ENCODE assay signal across 8 mouse cellular contexts in genomic region chr3:92510786-92511185, GRCm38 (mm10). TPM values are rescaled to one million over a fixed set of nuclear protein-coding genes. Genes with fewer than 3 reads are reported as not detected.
DNase-seq lines count a peak whose midpoint lies in the region; ATAC-seq lines count a peak whose summit lies in the region.

No protein-coding gene starts in this region.

- no peak overlapping the region for H3K27ac ChIP-seq in hindbrain, embryonic 14.5 days

- no peak overlapping the region for H3K4me2 ChIP-seq in hindbrain, embryonic 14.5 days (replicated peaks)

- H3K27me3 ChIP-seq in hindbrain, embryonic 14.5 days (ENCODE audit: control insufficient read depth, insufficient read depth, low read length) = no peaks in the 10 kb centered on the region

- H3K36me3 ChIP-seq in hindbrain, embryonic 14.5 days (replicated peaks; ENCODE audit: control insufficient read depth, insufficient read depth) = no peaks in the 10 kb centered on the region

- H3K4me3 ChIP-seq in hindbrain, embryonic 14.5 days (replicated peaks; ENCODE audit: low read length) = no peak overlapping the region

- H3K9ac ChIP-seq in hindbrain, embryonic 14.5 days = no peak overlapping the region

- H3K4me1 ChIP-seq in hindbrain, embryonic 14.5 days (replicated peaks; ENCODE audit: control insufficient read depth, insufficient read depth, low read length) = no peaks in the 10 kb centered on the region

- peak; percentile 23 for DNase-seq in kidney, adult 18-20 months
- DNase-seq in kidney, adult 11 months = no peak
- DNase-seq in 3T3-L1 (ENCODE audit: low read depth, low spot score) (peak; percentile 81), ZHBTc4 (ENCODE audit: low read depth, low spot score) (peak; percentile 51)
- DNase-seq in hindbrain, embryonic 14.5 days (ENCODE audit: low spot score) = peak; percentile 30
- DNase-seq in retina, adult 2 months (ENCODE audit: low read depth, low spot score) = peak; percentile 2
- DNase-seq in frontal cortex, postnatal 10 days (ENCODE audit: low spot score in 2 of 2) = no peak
- DNase-seq in layer of hippocampus, adult 9-11 months = no peak

- no peak for ATAC-seq in hindbrain, embryonic 14.5 days (ENCODE audit: low FRiP score)

- no peaks in the 10 kb centered on the region for H3K9me3 ChIP-seq in hindbrain, embryonic 14.5 days (ENCODE audit: control insufficient read depth, low read length)

RNA-seq across cellular contexts. Expression of gene Sprr4, which starts 10.5 kb away (rescaled TPM):
- not detected in 2 replicates for polyA plus RNA-seq in hindbrain, embryonic 14.5 days (2014; fragmentation: Nextera tagmentation; extraction: Ambion mirVana)

RNA-seq across cellular contexts. Expression of gene 2310046K23Rik, which starts 23.5 kb away (rescaled TPM):
- polyA plus RNA-seq in hindbrain, embryonic 14.5 days (2014; fragmentation: Nextera tagmentation; extraction: Ambion mirVana) = not detected in 2 replicates

RNA-seq across cellular contexts. Expression of gene Sprr1a, which starts 25.1 kb away (rescaled TPM):
- polyA plus RNA-seq in hindbrain, embryonic 14.5 days (2014; fragmentation: Nextera tagmentation; extraction: Ambion mirVana) = not detected in 2 replicates

RNA-seq across cellular contexts. Expression of gene Sprr3, which starts 52.3 kb away (rescaled TPM):
- not detected in 2 replicates for polyA plus RNA-seq in hindbrain, embryonic 14.5 days (2014; fragmentation: Nextera tagmentation; extraction: Ambion mirVana)

Comparison
In these comparisons a context has a peak if more than half of its experiments do, and no peak if none do; other contexts are left out.
1. DNase-seq: peak in kidney, adult 18-20 months (single experiment), 3T3-L1 (single experiment), ZHBTc4 (single experiment), hindbrain, embryonic 14.5 days (single experiment) and retina, adult 2 months (single experiment); none in kidney, adult 11 months (single experiment), frontal cortex, postnatal 10 days (0 of 2) and layer of hippocampus, adult 9-11 months (single experiment).